9 mouse cellular contexts compared by ENCODE assay signal in genomic region chr1:93272409-93272821, GRCm38 (mm10). TPM values are rescaled to one million over a fixed set of nuclear protein-coding genes. Genes with fewer than 3 reads are reported as not detected.
DNase-seq lines count a peak whose midpoint lies in the region; ATAC-seq and TF ChIP-seq lines count a peak whose summit lies in the region.
"Had no signal": no experiment of that assay in that cellular context is flagged by ENCODE, and none has a peak within 500 bp of the region (broad histone marks: within the 10 kb centered on the region; RNA-seq: fewer than 3 reads in every experiment).

No protein-coding gene starts in this region.

- H3K9ac ChIP-seq in lung, embryonic 16.5 days (ENCODE audit: low read length): no peak overlapping the region
- H3K9ac ChIP-seq in heart, embryonic 12.5 days: no peak overlapping the region
- H3K9ac ChIP-seq: embryonic facial prominence, embryonic 15.5 days had no signal

- no peaks in the 10 kb centered on the region for H3K27me3 ChIP-seq in lung, embryonic 16.5 days (ENCODE audit: control insufficient read depth, insufficient read depth, low read depth, low read length)
- peaks cover 4% of the 10 kb centered on the region; the same call in 1 of the 2 replicates for H3K27me3 ChIP-seq in hindbrain, embryonic 10.5 days (ENCODE audit: insufficient read depth, poor library complexity, severe bottlenecking)
- H3K27me3 ChIP-seq in heart, embryonic 12.5 days (replicated peaks): peaks cover 13% of the 10 kb centered on the region; the same call in 1 of the 2 replicates
- H3K27me3 ChIP-seq: embryonic facial prominence, embryonic 15.5 days had no signal

- no peak for DNase-seq in lung, adult 2 months
- DNase-seq in adrenal gland, postnatal 14 days: peak; percentile 59
- DNase-seq in hindbrain, embryonic 10.5 days (ENCODE audit: low spot score): peak; percentile 69
- peak; percentile 19 for DNase-seq in lung, postnatal 36 days
- DNase-seq in thymus, postnatal 25 days: peak; percentile 48
- no peak for DNase-seq in cerebellum, postnatal 36 days

- H3K4me3 ChIP-seq in lung, embryonic 16.5 days (ENCODE audit: low read length): no peak overlapping the region
- no peak overlapping the region for H3K4me3 ChIP-seq in lung, adult 2 months (replicated peaks; ENCODE audit: extremely low read depth, low read depth, low read length)
- H3K4me3 ChIP-seq in hindbrain, embryonic 10.5 days: peak overlapping the region; percentile 28; the same call in 1 of the 2 replicates
- no peak overlapping the region for H3K4me3 ChIP-seq in heart, embryonic 12.5 days
- H3K4me3 ChIP-seq: embryonic facial prominence, embryonic 15.5 days had no signal

- no peak overlapping the region for H3K4me2 ChIP-seq in lung, embryonic 16.5 days (ENCODE audit: low read depth, low read length)
- H3K4me2 ChIP-seq in heart, embryonic 12.5 days: no peak overlapping the region
- H3K4me2 ChIP-seq: embryonic facial prominence, embryonic 15.5 days had no signal

- H3K36me3 ChIP-seq in lung, embryonic 16.5 days (ENCODE audit: control insufficient read depth, insufficient read depth, low read length): peaks cover 4% of the 10 kb centered on the region; the same call in 1 of the 2 replicates
- no peaks in the 10 kb centered on the region for H3K36me3 ChIP-seq in hindbrain, embryonic 10.5 days
- peaks cover 6% of the 10 kb centered on the region; the same call in 1 of the 2 replicates for H3K36me3 ChIP-seq in heart, embryonic 12.5 days

- H3K9me3 ChIP-seq in lung, embryonic 16.5 days (ENCODE audit: control insufficient read depth, low read length): no peaks in the 10 kb centered on the region
- H3K9me3 ChIP-seq in hindbrain, embryonic 10.5 days: no peaks in the 10 kb centered on the region
- no peaks in the 10 kb centered on the region for H3K9me3 ChIP-seq in heart, embryonic 12.5 days (replicated peaks)
- H3K9me3 ChIP-seq: embryonic facial prominence, embryonic 15.5 days had no signal

- no peak for TF ChIP-seq CTCF in lung, adult 2 months (IDR thresholded peaks at IDR 0.05; ENCODE audit: insufficient read depth, low read length)

- TF ChIP-seq POLR2A in lung, adult 2 months (IDR thresholded peaks at IDR 0.05; ENCODE audit: borderline replicate concordance, extremely low read depth, low read depth, low read length): no peak

- peak; percentile 65 for ATAC-seq in lung, embryonic 16.5 days (ENCODE audit: low read depth)
- ATAC-seq in heart, embryonic 12.5 days (ENCODE audit: insufficient number of reproducible peaks, low FRiP score): no peak

- WGBS in lung, embryonic 16.5 days: 2% methylated on average over 16 of the region's 16 CpGs
- 10% methylated on average over 16 of the region's 16 CpGs for WGBS in lung, adult 2 months
- WGBS in hindbrain, embryonic 10.5 days: 3% methylated on average over 10 of the region's 16 CpGs
- 3% methylated on average over 16 of the region's 16 CpGs for WGBS in heart, embryonic 12.5 days

- H3K27ac ChIP-seq in lung, embryonic 16.5 days (ENCODE audit: low read length): no peak overlapping the region
- no peak overlapping the region for H3K27ac ChIP-seq in hindbrain, embryonic 10.5 days
- no peak overlapping the region for H3K27ac ChIP-seq in heart, embryonic 12.5 days (ENCODE audit: poor library complexity, severe bottlenecking)
- H3K27ac ChIP-seq: embryonic facial prominence, embryonic 15.5 days had no signal

- no peaks in the 10 kb centered on the region for H3K4me1 ChIP-seq in lung, embryonic 16.5 days (replicated peaks; ENCODE audit: control insufficient read depth, insufficient read depth, low read length)
- no peaks in the 10 kb centered on the region for H3K4me1 ChIP-seq in lung, adult 2 months (ENCODE audit: control insufficient read depth, insufficient read depth, low read length)
- H3K4me1 ChIP-seq in hindbrain, embryonic 10.5 days (replicated peaks): peaks cover 5% of the 10 kb centered on the region
- H3K4me1 ChIP-seq in heart, embryonic 12.5 days (replicated peaks): no peaks in the 10 kb centered on the region
- H3K4me1 ChIP-seq: embryonic facial prominence, embryonic 15.5 days had no signal

RNA-seq across cellular contexts. Expression of gene Mterf4, which starts 33.3 kb away (rescaled TPM):
- 34.2 and 36.4 TPM in 2 replicates for polyA plus RNA-seq in lung, embryonic 16.5 days (2015; fragmentation: Nextera tagmentation; extraction: Ambion mirVana)
- 7.4 and 9.8 TPM in 2 replicates for polyA plus RNA-seq in lung, adult 2 months (2012; rRNA removed)
- total RNA-seq in adrenal gland, postnatal 14 days (2021): 29.1 and 32.4 TPM in 2 replicates
- 33.5 and 37.5 TPM in 2 replicates for polyA plus RNA-seq in hindbrain, embryonic 10.5 days (2016; fragmentation: Nextera tagmentation; extraction: Ambion mirVana)
- polyA plus RNA-seq in heart, embryonic 12.5 days (2016; fragmentation: Nextera tagmentation; extraction: Ambion mirVana): 20.2 and 20.7 TPM in 2 replicates

RNA-seq across cellular contexts. Expression of gene Sned1, which starts 36.8 kb away (rescaled TPM):
- 20.2 and 22.6 TPM in 2 replicates for polyA plus RNA-seq in lung, embryonic 16.5 days (2015; fragmentation: Nextera tagmentation; extraction: Ambion mirVana)
- polyA plus RNA-seq in lung, adult 2 months (2012; rRNA removed): 26.6 and 28.1 TPM in 2 replicates
- total RNA-seq in adrenal gland, postnatal 14 days (2021): 22.5 and 23.2 TPM in 2 replicates
- 3.4 and 3.5 TPM in 2 replicates for polyA plus RNA-seq in hindbrain, embryonic 10.5 days (2016; fragmentation: Nextera tagmentation; extraction: Ambion mirVana)
- 7.2 and 8.1 TPM in 2 replicates for polyA plus RNA-seq in heart, embryonic 12.5 days (2016; fragmentation: Nextera tagmentation; extraction: Ambion mirVana)

Comparison
In these comparisons a context has a peak if more than half of its experiments do, and no peak if none do; other contexts are left out.
1. DNase-seq: peak in adrenal gland, postnatal 14 days (single experiment), hindbrain, embryonic 10.5 days (single experiment), lung, postnatal 36 days (single experiment) and thymus, postnatal 25 days (single experiment); none in lung, adult 2 months (single experiment) and cerebellum, postnatal 36 days (0 of 2).